Mouse (Mus musculus) embryo, embryonic 10 days (tissue): ENCODE results near the gene Hmcn2.

Experiments used
- DNase-seq: peaks from one replicate; pipeline ENCODE4 v3.0.0-alpha.2; 2015; ENCODE audit warnings: low spot score

Hmcn2 gene

DNA sequence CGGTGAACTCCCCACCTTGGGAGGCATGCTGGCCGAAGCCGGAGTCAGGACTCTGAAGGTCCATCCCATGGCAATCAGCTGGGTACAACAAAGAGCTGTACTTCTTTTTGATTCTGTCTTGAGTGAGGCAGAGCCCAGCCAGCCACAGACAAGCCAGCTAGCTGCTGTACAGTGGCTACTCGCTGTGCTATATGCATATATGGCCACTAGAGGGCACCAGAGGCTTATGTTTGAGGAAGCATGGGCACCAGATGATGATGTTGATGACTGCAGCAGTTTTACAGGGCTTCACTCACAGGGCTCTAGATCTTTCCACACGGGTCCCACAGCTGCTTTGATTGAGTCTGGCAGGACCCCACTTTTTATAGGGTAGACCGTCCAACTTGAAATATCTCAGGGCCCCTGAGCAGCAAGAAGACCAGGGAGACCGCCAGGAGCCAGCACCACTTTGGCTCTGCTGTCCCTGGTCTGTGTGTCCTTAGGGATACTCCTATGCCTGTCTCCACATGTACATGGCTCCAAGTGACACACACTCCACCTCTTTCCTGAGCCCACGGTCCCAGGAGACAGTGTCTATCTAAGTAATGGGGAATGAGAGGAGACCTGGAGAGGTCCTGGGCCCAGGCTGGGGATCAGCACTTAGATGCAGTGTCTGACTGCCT lies 168.8 kb downstream of the Hmcn2 start:
- DNase-seq: peak; percentile 94

DNA sequence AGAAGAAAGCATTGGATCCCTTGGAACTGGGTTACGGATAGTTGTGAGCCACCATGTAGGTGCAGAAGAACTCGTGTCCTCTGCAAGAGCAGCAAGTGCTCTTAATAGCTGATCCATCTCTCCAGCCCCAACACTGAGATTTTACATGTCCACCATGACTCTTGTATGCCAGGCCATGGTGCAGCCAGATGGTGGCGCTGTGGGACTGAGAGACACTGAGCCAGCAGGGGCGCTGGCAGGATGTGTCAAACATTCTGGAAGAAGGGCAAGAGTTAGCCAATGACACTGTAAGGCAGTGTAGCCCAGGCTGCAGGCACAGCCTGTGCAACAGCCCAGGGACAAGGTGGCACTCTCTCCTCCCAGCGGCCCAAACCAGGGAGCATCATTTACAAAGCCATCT lies 170.0 kb downstream of the Hmcn2 start:
- DNase-seq: peak; percentile 95

DNA sequence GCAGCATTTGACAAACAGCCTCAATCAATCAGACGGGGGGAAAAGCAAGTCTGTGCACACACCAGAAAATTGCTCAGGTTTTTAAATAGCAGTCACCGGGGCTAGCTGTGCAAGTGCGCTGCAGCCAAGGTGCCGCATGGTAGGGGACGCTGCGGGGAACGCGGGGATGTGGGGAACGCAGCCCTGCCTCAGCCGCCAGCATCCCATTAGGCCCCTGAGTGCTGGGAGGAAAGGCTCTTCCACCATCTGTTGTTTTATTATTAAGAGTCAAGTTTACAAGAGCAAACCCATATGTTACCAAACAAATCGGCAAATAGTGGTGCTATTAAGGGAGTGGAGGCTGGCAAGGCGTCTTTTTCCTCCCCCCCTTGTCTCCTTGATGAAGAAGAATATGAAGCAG lies 175.0 kb downstream of the Hmcn2 start:
- no peak for DNase-seq

DNA sequence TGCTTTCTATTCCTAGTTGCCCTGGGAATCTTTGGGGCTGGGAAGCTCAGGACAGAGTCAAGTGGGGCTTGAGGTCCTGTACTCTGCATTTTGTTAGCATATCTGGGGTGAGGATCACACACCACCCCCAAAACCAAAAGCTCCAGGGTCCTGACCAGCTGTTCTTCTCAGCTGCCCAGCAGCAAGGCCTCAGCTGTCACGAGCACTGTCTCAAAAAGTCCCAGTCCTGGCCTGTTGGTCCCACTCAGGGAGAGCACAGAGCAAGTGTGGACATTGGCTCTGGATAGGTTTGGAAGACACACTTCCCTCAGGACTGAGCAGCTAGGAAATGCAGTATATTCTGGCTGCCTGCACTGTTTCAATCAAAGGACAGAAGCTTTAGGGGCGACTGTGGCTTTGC lies 176.3 kb downstream of the Hmcn2 start:
- no peak for DNase-seq

DNA sequence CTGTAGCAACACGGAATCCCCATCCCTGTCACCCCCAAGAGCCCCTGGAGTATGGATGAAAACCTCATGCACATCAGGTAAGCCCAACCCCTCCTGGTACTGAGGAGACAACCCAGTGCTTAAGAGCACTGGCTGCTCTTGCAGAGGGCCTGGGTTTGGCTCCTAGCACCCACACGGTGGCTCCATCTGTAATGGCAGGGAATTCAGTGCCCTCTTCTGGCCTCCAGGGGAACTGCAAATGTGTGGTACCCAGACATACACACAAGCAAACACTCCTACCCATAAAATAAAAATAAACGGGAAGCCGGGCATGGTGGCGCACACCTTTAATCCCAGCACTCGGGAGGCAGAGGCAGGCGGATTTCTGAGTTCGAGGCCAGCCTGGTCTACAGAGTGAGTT lies 178.1 kb downstream of the Hmcn2 start:
- no peak for DNase-seq

DNA sequence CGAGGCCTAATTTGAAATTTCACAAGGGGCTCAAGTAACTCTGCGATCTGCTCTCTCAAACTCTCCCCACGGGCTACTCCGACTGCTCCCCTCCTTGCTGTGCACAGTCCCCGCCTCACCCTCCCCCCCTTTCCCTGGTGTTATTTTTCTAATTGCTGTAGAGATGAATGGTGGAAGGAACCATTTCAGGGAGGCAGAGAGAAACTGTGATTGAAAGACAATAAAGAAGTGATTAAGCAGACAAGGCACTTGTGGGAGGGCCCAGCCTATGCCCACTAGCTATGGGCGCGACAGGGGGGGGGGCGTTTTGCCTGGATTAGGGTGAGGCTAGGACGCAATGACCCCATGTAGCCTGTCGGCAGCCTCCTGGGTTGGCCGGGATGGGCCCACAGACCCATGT lies 179.0 kb downstream of the Hmcn2 start:
- DNase-seq: no peak

DNA sequence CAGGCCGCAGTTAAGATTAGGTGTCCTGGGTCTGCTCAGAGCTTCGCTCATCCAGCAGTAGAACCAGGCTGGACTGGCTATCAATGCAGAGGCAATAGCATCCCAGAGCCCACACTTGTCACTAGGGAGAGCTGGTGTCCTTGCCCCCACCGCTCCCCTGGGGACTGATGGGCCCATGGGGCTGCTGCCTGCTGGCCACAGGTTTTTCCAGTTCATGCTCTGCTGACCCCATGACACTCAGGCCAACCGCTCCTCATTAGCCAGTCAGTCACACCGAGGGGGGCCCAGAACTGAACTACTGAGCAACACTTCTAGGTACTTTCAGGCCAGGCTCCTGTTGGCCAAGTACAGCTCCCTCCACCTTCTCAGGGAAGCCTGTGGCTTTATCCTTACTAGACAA lies 180.1 kb downstream of the Hmcn2 start:
- no peak for DNase-seq

DNA sequence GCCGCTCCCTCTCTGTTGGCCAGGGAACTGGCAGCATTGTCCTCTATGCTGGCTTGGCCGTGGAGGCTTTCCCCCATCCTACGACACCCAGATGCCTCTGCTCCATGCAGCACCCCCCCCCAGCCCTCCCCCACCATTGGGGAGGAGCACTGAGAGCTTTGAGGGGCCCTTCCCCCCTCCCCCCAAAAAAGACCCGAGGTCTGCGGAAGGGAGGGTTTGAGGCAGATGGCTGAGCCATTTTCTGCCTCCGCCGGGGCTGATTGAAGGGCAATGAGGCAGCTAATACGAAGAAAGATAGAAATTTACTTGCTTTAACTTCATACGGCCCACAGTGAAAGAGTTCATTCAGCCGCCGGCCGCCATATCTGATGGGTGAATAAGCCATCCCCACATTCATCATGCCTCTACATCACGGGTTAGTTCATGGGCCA lies 180.8 kb downstream of the Hmcn2 start:
- peak; percentile 61 for DNase-seq

DNA sequence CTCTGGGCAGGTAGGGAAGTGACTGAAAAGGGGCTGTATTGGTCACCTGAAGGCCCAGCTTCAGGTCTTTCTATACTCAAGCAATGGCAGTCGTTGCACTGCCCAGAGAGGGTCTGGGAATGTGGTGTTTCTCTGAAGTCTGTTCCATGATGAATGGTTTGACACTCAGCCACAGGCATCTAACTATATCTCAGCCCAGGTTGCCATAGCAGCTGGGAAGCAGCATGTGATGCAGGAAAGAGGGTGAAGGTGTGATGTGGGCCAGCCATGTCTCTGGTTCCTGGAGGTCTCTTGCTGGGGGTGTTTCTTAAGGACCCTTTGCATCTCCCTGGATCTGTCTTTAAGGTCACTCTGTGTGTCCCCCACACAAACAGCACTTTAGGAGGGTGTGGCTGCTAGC lies 181.9 kb downstream of the Hmcn2 start:
- DNase-seq: no peak

DNA sequence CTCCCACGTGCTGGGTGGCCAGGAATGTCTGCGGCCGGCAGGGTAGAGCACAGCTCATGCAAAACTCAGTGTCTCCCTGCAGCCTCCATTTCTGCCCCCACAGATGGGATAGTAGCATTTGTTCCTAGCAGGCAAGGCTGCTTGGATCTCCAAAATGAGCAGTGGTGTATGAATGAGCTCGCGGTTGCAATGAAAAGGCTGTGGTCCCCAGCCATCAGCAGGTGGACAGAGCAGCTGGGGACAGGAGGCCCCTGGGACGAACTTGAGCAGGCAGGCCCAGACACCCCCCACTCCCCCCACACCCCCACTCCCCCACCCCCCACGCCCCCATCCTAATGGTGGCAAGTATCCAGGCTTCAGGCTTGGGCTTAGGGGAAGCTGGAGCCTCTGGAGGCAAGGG lies 182.9 kb downstream of the Hmcn2 start:
- DNase-seq: no peak

DNA sequence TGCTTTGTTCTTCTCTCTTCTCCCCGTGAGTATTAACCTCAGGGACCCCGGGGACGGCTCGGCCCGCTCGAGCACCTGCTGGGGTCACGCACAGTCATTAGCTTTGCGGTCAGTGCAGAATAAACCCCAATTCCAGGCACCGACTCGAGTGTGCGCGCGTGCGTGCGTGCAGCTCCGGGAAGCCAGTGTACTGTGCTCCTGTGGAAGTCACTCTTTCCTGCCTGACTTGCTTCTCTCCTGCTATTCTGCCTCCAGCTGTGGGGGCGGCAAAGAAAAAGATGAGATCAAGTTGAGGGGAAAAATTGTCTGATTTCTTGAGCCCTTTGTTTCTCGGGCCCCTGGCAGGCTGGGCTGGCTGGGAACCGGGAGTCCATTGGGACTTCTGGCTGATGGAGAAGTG lies 183.4 kb downstream of the Hmcn2 start:
- no peak for DNase-seq

DNA sequence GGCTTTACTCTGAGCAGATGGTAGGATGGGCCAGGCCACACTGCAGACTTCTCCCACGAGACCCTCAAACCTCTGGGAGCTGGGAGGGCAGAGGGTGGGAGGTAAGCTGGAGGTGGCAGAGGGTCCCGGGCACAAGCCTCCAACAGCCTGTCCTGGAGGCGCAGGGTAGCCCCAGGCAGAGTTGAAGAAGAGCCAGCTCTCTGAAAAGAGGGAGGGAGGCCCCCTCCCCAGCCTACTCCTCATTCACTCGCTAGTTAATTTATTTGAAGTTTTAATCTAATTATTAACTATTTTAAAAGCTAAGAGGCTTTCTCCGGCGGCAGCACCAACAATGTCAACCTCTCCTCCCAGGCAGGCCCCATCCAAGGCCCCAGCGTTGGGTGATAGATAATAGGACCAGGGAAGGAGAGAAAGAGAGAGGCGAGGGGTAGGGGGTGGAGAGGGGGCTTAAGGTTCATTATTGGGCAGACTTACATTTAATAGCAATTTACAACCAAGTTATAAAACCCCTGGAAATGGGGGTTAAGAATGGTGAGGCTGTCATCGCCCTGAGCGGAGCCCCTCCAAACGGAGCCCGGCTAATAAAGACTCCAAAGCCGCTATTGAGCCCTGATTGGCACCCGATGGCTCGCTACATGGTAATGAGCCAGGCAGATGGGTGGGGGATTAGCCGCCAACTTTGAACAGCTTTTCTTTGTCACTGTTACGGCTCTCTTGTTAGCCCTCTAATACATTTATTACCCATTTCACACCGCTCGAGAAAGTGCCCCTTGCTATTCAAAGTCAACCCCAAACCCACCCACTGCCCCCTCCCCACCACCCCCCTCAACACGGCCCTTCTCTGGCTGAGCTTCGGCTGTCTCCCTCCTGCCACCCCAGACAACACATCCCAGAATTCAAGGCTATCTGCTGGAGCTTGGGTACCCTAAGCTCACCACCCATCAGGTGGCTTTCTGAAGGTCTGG lies 185.4 kb downstream of the Hmcn2 start:
- peak; percentile 75 for DNase-seq

DNA sequence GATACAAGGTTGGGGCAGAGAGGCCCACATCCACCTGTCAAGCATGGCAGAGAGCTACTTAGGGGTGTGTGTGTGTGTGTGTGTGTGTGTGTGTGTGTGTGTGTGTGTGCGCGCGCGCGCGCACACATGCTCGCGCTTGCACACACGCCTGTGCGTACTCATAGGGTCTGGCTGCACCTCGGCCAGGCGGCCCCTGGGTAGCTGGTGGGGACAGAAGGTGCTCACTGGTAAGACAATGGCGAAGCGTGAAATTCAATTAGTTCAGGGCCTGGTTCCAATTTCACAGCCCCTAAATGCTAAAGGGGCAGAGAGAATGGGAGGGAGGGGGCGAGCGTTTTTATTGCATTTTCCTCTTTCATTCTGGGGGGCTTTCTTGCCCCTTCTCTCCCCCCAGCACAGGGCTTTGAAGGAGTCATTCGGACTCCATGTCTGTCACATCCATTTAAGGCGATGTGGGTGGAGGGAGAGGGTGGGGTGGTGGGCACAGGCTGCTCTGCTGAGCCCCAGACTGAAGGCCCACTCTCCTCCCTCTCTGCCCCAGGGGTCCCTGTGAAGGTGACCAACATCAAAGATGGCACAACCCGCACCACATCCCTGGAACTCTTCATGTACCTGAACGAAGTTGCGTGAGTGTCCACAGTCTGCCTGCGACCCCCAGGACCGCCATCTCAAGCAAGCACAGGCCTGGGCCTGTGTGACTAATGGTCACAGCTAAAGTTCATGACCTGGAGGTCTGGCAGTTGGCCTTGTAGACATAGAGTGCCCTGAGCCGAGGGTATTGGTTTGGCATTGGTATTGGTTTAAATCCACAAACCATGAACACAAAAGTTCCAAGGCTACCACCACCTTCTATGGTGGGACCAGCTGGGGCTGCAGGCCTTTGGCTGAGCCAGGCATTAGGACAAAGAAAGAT lies 186.3 kb downstream of the Hmcn2 start:
- peak; percentile 76 for DNase-seq

DNA sequence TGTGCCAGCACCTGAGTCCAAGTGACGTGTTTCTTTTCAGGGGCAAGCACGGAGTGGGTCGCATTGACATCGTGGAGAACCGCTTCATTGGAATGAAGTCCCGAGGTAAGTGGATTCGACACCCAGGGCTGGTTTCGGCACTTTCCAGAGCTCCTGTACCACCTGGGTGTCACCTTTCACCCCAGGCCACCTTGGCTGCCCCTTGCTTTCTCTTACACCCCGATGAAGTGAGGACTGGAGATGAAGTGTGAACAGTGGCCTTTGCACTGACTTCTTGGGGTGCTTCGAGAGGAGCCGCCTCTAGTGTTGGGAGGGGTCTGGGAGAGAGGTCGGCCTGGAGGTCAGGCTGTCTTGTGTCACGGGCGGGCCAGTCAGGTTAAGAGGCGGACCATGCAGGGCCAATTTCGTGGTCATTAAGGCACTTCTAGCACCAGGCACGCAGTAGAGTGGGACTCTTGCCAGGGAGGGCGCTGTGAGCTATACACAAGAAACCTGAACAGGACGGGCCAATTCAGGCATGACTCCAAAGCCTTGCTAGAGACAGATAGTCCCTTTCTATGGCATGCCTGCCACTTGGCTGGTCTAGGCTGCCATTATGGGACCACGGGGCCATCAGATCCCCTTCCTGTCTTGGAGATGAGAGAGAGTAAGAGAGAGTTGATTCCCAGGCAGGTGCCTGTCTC lies 187.4 kb downstream of the Hmcn2 start:
- DNase-seq: peak; percentile 87

DNA sequence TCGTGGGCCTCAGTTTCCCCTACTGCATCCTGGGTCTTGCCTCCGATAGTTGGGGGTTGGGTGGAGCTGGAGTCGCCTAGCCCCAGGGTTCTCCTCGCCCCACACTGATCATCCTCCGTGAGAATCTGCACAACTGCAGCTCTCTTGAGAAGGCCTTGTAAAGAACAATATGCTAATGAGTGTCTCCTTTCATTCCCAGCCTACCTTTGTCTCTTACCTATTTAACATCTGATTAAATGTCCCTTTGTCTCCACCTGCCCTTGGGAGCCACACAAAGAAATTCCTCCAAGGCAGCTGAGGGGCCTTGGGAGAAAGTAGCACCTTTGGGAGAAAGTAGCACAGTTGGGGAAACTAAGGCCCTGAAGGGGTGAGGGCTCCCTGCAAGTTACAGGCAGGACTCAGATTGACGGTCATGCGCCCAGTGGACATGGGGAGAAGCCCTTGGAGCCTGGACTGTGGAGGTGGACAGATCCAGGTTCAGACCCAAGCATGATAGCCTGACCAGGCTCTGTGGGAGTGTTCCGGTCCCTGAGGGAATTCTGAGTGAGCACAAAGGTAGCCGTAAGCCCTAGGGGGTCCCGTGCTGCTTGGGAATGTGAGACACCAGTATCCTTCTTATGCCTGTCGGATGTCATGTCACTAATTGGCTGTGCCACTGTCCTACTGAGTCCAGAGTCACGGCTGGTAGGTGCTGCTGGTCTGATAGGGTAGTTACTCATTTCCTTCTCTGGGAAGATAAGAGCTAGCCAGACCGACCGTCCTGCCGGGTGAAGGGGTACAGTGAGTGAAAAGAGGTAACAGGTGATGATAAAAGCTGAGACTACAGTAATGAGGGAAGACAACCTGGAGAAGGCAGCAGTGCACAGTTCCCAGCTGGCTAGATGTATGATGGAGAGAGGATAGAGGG lies 188.7 kb downstream of the Hmcn2 start:
- DNase-seq: no peak

DNA sequence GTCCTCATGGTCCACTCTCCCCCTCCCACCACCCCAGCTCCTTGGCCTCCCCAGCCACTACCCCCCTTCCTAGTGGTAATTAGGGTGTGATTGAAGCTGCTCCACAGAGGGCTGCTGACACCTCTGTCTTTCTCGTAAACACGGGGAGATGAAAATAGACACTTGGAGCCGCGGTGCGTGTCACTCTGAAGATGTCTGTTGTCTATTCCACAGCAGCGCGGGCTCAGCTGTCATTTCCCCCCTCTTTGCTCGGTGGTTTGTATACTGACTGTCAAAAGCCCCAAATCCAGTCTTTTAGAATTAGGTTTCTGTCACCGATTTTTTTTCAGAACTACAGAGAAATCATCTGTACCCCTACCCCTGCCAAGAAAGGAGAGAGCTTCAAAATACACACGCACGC lies 191.3 kb downstream of the Hmcn2 start:
- no peak for DNase-seq

DNA sequence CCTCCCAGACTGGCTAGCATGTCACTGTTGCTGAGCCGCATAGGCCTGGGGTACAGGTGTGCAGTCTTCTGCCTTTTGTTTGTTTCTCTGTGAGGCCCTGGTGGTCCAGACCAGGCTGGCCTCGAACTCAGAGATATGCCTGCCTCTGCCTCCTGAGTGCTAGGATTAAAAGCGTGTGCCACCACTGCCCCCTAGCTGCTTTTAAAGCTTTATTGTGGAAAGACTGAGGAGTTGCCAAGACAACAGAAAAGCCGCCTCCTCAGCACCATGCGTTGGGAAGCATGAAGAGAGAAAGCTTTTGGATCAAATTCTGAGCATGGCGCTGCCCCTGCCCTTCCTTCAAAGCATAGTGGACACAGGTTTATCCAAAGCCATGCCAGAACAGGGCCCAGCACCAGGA lies 194.6 kb downstream of the Hmcn2 start:
- no peak for DNase-seq
